Mouse (Mus musculus) forebrain, embryonic 11.5 days (tissue): Measurements from ENCODE around the gene Gria1. TPM values are rescaled to one million over a fixed set of nuclear protein-coding genes. Genes with fewer than 3 reads are reported as not detected.

Experiments used
- ATAC-seq: fragments of 200-750 bp; cut with Nextera tagmentation; replicated peaks from 2 replicates; pipeline ENCODE4 v1.8.0; 2017; ENCODE audit warnings: moderate TSS enrichment; ENCODE audit not compliant: low FRiP score
- DNase-seq: peaks from one replicate; pipeline ENCODE4 v3.0.0-alpha.2; 2017; ENCODE audit warnings: low spot score
- H3K27ac ChIP-seq: fragments of 300-500 bp; sonication (generic); 2 replicates; pipeline ENCODE4 v1.5.1; 2014; ENCODE audit warnings: low read depth, low read length
- H3K27me3 ChIP-seq: fragments of 300-500 bp; sonication (generic); 2 replicates; pipeline ENCODE4 v1.6.1; 2014; ENCODE audit warnings: mild to moderate bottlenecking, low read length, mixed read lengths; ENCODE audit not compliant: control insufficient read depth, insufficient read depth
- H3K36me3 ChIP-seq: fragments of 300-500 bp; sonication (generic); 2 replicates; pipeline ENCODE4 v1.6.1; 2014; ENCODE audit warnings: mild to moderate bottlenecking, low read length, moderate library complexity, mixed read lengths; ENCODE audit not compliant: control insufficient read depth, insufficient read depth
- H3K4me1 ChIP-seq: fragments of 300-500 bp; sonication (generic); replicated peaks from 2 replicates; pipeline ENCODE4 v1.6.1; 2014; ENCODE audit warnings: low read length, mixed read lengths; ENCODE audit not compliant: control insufficient read depth, insufficient read depth
- H3K4me2 ChIP-seq: fragments of 300-500 bp; sonication (generic); 2 replicates; pipeline ENCODE4 v1.6.1; 2014; ENCODE audit warnings: low read depth, mild to moderate bottlenecking, low read length, moderate library complexity, mixed read lengths; ENCODE audit not compliant: severe bottlenecking
- H3K4me3 ChIP-seq: fragments of 300-500 bp; sonication (generic); 2 replicates; pipeline ENCODE4 v1.5.1; 2014; ENCODE audit warnings: low read depth, low read length
- H3K9ac ChIP-seq: fragments of 300-500 bp; sonication (generic); 2 replicates; pipeline ENCODE4 v1.6.1; 2014; ENCODE audit warnings: low read length
- H3K9me3 ChIP-seq: fragments of 300-500 bp; sonication (generic); 2 replicates; pipeline ENCODE4 v1.6.1; 2016; ENCODE audit warnings: low read length, mixed read lengths; ENCODE audit not compliant: control insufficient read depth
- WGBS: fragments of 180-500 bp; shearing (Covaris S2); extraction: QIAGEN DNeasy Blood & Tissue Kit; methylation state at CpG from one replicate; pipeline ENCODE4 v1.1.7; 2014; 5-methylcytosine and 5-hydroxymethylcytosine counted together
- polyA plus RNA-seq: library from polyadenylated mRNA; unstranded; fragments of >200 nt; fragmentation: Nextera tagmentation; extraction: Ambion mirVana; gene quantifications from 2 replicates; pipeline ENCODE4 v1.2.1, GENCODE M21; 2014

The Gria1 gene
- polyA plus RNA-seq, 1 experiment from 2014 or later: 2.6 TPM

GRCm38 (mm10) chr11:57298263-57298662 lies 287.1 kb downstream of the Gria1 start:
- no peak overlapping the region for H3K27ac ChIP-seq
- no peaks in the 10 kb centered on the region for H3K36me3 ChIP-seq
- H3K4me2 ChIP-seq: no peak overlapping the region
- H3K27me3 ChIP-seq: no peaks in the 10 kb centered on the region
- H3K9ac ChIP-seq: no peak overlapping the region
- H3K4me1 ChIP-seq: no peaks in the 10 kb centered on the region
- DNase-seq: peak; percentile 64
- no peaks in the 10 kb centered on the region for H3K9me3 ChIP-seq
- H3K4me3 ChIP-seq: no peak overlapping the region
- 19% methylated on average over 2 of the region's 2 CpGs for WGBS
- peak; percentile 89 for ATAC-seq

DNA sequence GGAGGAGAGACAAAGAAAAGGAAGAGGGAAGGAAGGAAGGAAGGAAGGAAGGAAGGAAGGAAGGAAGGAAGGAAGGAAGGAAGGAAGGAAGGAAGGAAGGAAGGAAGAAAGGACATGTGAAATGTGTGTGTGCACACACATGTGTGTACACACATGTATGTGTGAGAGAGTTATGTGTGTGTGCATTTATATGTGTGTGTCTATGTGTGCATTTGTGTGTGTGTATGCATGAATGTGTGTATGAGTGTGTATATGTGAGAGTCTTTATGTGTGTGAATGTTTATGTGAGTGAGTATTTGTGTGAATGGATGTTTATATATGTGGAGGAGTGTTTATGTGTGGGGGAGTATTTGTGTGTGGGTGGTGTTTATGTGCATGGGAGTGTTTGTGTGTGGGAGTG lies 287.5 kb downstream of the Gria1 start:
- ATAC-seq: peak; percentile 56; the same call in 1 of the 2 replicates
- no peak overlapping the region for H3K4me3 ChIP-seq

DNA sequence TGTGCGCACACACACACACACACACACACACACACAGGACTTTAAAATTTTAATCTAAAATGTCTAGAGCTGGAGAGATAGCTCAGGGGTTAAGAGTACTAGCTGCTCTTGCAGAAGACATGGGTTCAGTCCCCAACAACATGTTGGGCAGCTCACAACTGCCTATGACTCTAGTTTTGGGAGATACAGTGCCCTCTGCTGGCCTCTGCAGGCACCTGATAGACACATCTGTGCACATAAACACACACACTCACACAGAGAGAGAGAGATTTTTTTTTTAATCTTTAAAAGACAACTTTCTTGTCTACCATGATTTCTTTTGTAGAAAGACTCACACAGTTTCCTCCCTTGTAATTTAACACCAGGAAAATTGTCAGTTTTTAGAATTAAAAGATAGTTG lies 292.4 kb downstream of the Gria1 start:
- no peak for ATAC-seq
- no peak overlapping the region for H3K4me2 ChIP-seq
- 97% methylated on average over 1 of the region's 1 CpGs for whole genome bisulfite sequencing
- DNase-seq: no peak
- H3K4me3 ChIP-seq: no peak overlapping the region
- H3K9me3 ChIP-seq: no peaks in the 10 kb centered on the region
- no peaks in the 10 kb centered on the region for H3K4me1 ChIP-seq
- no peaks in the 10 kb centered on the region for H3K27me3 ChIP-seq
- H3K9ac ChIP-seq: no peak overlapping the region
- no peak overlapping the region for H3K27ac ChIP-seq
- H3K36me3 ChIP-seq: no peaks in the 10 kb centered on the region

More for the DNA sequence above, 287.5 kb downstream of the Gria1 start:
- H3K27ac ChIP-seq: no peak overlapping the region
- H3K36me3 ChIP-seq: no peaks in the 10 kb centered on the region
- no peak for DNase-seq
- no peak overlapping the region for H3K9ac ChIP-seq
- no peaks in the 10 kb centered on the region for H3K27me3 ChIP-seq
- no peak overlapping the region for H3K4me2 ChIP-seq
- no peaks in the 10 kb centered on the region for H3K4me1 ChIP-seq
- H3K9me3 ChIP-seq: no peaks in the 10 kb centered on the region

- Histone ChIP-seq H3K9me3 (no peaks in the 10 kb centered on the region), H3K4me3 (no peak overlapping the region), H3K4me2 (no peak overlapping the region), H3K9ac (no peak overlapping the region), H3K4me1 (no peaks in the 10 kb centered on the region), H3K27me3 (no peaks in the 10 kb centered on the region), H3K27ac (no peak overlapping the region), H3K36me3 (no peaks in the 10 kb centered on the region)
- WGBS: 89% methylated on average over 2 of the region's 2 CpGs
- DNase-seq (no peak), ATAC-seq (no peak)
These were observed 294.9 kb downstream of the Gria1 start for GRCm38 (mm10) chr11:57306116-57306515.

GRCm38 (mm10) chr11:57306892-57307291 lies 295.7 kb downstream of the Gria1 start:
- no peaks in the 10 kb centered on the region for H3K27me3 ChIP-seq
- WGBS: 97% methylated on average over 1 of the region's 1 CpGs
- no peak overlapping the region for H3K4me3 ChIP-seq
- H3K4me2 ChIP-seq: no peak overlapping the region
- H3K36me3 ChIP-seq: no peaks in the 10 kb centered on the region
- DNase-seq (no peak), ATAC-seq (no peak)
- H3K27ac ChIP-seq: no peak overlapping the region
- no peak overlapping the region for H3K9ac ChIP-seq
- H3K9me3 ChIP-seq: no peaks in the 10 kb centered on the region
- no peaks in the 10 kb centered on the region for H3K4me1 ChIP-seq

DNA sequence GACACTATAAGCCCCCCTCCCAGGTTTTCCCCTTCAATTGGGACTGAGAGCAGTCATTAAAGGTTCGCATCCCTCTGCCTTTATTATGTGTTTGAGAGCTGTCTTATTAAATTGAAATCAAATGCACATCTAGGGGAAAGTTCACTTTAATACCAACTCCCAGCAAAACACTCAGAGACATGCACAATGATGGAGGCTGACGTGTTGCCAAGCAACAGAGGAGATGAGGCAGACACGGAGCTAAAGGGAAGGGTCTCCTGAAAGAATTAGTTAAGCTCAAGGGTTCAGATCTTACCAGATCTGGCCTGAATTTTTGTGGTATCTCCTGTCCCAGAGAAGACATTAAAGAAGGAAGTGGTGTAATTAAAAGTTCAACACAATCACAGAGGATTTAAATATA lies 305.9 kb downstream of the Gria1 start:
- WGBS: 64% methylated on average over 3 of the region's 3 CpGs
- no peak overlapping the region for H3K4me2 ChIP-seq
- no peak for ATAC-seq

DNA sequence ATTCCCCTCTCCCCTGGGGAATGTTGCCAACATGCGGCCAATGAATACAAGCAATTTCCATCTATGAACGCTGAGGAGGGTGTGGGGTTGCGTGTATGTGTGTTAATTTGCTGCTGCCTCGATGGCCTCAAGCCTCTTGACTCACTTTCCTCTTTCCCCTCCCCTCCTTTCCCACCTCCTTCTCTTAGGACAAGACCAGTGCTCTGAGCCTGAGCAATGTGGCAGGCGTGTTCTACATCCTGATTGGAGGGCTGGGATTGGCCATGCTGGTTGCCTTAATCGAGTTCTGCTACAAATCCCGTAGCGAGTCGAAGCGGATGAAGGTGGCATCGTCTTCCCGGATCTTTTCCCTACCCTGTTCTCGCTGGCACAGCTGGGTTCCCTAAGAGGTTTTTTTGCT lies 306.3 kb downstream of the Gria1 start:
- Histone ChIP-seq H3K4me3 (no peak overlapping the region), H3K9ac (no peak overlapping the region), H3K4me1 (no peaks in the 10 kb centered on the region), H3K4me2 (no peak overlapping the region), H3K9me3 (no peaks in the 10 kb centered on the region), H3K36me3 (no peaks in the 10 kb centered on the region), H3K27ac (no peak overlapping the region), H3K27me3 (no peaks in the 10 kb centered on the region)
- 89% methylated on average over 13 of the region's 13 CpGs for WGBS
- DNase-seq: no peak
- no peak for ATAC-seq

More for the DNA sequence above, 305.9 kb downstream of the Gria1 start:
- Histone ChIP-seq H3K36me3 (no peaks in the 10 kb centered on the region), H3K9me3 (no peaks in the 10 kb centered on the region), H3K27me3 (no peaks in the 10 kb centered on the region), H3K9ac (no peak overlapping the region), H3K4me1 (no peaks in the 10 kb centered on the region), H3K27ac (no peak overlapping the region), H3K4me3 (no peak overlapping the region)
- DNase-seq: no peak

DNA sequence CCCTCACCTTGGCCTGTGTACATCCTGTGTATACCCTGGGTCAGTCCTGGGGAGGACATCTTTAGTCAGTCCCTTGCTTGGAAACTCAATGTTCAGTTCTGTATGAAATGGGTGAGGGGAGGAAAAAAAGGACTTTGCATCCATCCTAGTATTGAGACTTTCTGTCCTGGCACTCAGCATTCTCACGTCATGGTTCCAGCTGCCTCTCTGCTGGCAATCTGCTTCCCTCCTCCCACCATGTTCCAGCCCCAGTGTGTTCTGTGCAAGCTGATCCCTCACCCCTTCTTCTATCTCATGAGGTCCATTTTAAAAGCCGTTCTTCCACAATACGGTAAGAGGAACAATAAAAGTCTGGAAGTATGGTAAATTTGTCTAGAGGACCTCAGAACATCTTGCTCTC lies 308.2 kb downstream of the Gria1 start:
- ATAC-seq (no peak), DNase-seq (no peak)
- 87% methylated on average over 3 of the region's 3 CpGs for WGBS
- Histone ChIP-seq H3K9me3 (no peaks in the 10 kb centered on the region), H3K4me2 (no peak overlapping the region), H3K27me3 (no peaks in the 10 kb centered on the region), H3K36me3 (no peaks in the 10 kb centered on the region), H3K27ac (no peak overlapping the region), H3K9ac (no peak overlapping the region), H3K4me1 (no peaks in the 10 kb centered on the region), H3K4me3 (no peak overlapping the region)

DNA sequence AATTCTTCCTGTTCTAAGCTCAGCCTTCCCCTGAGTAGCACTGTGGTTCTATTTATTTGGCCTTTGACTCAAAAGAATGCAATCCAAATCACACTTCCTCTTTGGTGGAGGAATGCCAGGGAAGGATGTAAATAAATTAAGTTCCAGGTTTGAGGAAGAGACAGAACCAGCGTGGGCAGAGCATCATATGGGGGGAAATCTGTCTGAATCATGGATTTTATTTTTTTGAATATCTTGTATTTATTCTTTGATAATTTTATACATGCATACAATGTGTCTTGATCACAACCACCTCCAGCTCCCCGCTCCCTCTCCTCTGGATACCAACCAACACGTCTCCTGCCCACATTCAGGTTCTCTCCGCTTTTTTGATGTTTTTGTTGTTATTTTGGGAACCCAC lies 312.9 kb downstream of the Gria1 start:
- H3K4me3 ChIP-seq: no peak overlapping the region
- no peak overlapping the region for H3K27ac ChIP-seq
- 84% methylated on average over 4 of the region's 4 CpGs for WGBS
- ATAC-seq (no peak), DNase-seq (no peak)
- no peaks in the 10 kb centered on the region for H3K36me3 ChIP-seq
- no peak overlapping the region for H3K9ac ChIP-seq
- no peak overlapping the region for H3K4me2 ChIP-seq
- no peaks in the 10 kb centered on the region for H3K9me3 ChIP-seq
- H3K27me3 ChIP-seq: no peaks in the 10 kb centered on the region
- H3K4me1 ChIP-seq: no peaks in the 10 kb centered on the region
